Mouse (Mus musculus) neural tube, embryonic 11.5 days (tissue): ENCODE data around the gene Akap2. TPM values are rescaled to one million over a fixed set of nuclear protein-coding genes. Genes with fewer than 3 reads are reported as not detected.

ENCODE experiments used
- ATAC-seq: fragments of 200-750 bp; cut with Nextera tagmentation; 2 replicates; pipeline ENCODE4 v1.8.0; 2017; ENCODE audit warnings: moderate number of reproducible peaks, mild to moderate bottlenecking, moderate TSS enrichment, moderate library complexity; ENCODE audit not compliant: insufficient read depth, low FRiP score, low TSS enrichment
- DNase-seq: peaks from one replicate; pipeline ENCODE4 v3.0.0-alpha.2; 2015; ENCODE audit warnings: low spot score
- H3K27ac ChIP-seq: fragments of 300-500 bp; sonication (generic); 2 replicates; pipeline ENCODE4 v1.5.1; 2014; ENCODE audit warnings: low read depth, mild to moderate bottlenecking, low read length
- H3K27me3 ChIP-seq: fragments of 300-500 bp; sonication (generic); 2 replicates; pipeline ENCODE4 v1.6.1; 2014; ENCODE audit warnings: mild to moderate bottlenecking, low read length, mixed read lengths; ENCODE audit not compliant: control insufficient read depth, insufficient read depth
- H3K36me3 ChIP-seq: fragments of 300-500 bp; sonication (generic); 2 replicates; pipeline ENCODE4 v1.6.1; 2014; ENCODE audit warnings: mild to moderate bottlenecking, low read length, moderate library complexity, mixed read lengths; ENCODE audit not compliant: control insufficient read depth, insufficient read depth
- H3K4me1 ChIP-seq: fragments of 300-500 bp; sonication (generic); 2 replicates; pipeline ENCODE4 v1.6.1; 2014; ENCODE audit warnings: low read length, mixed read lengths; ENCODE audit not compliant: control insufficient read depth, insufficient read depth
- H3K4me2 ChIP-seq: fragments of 300-500 bp; sonication (generic); 2 replicates; pipeline ENCODE4 v1.6.1; 2014; ENCODE audit warnings: low read depth, mild to moderate bottlenecking, moderate library complexity
- H3K4me3 ChIP-seq: fragments of 300-500 bp; sonication (generic); 2 replicates; pipeline ENCODE4 v1.5.1; 2014; ENCODE audit warnings: low read depth, low read length
- H3K9ac ChIP-seq: fragments of 300-500 bp; sonication (generic); 2 replicates; pipeline ENCODE4 v1.6.1; 2014; ENCODE audit warnings: mild to moderate bottlenecking, low read length
- H3K9me3 ChIP-seq: fragments of 300-500 bp; sonication (generic); 2 replicates; pipeline ENCODE4 v1.6.1; 2016; ENCODE audit warnings: low read length; ENCODE audit not compliant: control insufficient read depth
- WGBS: fragments of 180-500 bp; shearing (Covaris S2); extraction: QIAGEN DNeasy Blood & Tissue Kit; methylation state at CpG from one replicate; pipeline ENCODE4 v1.1.7; 2014; 5-methylcytosine and 5-hydroxymethylcytosine counted together
- polyA plus RNA-seq: library from polyadenylated mRNA; unstranded; fragments of >200 nt; fragmentation: Nextera tagmentation; extraction: Ambion mirVana; gene quantifications from 2 replicates; pipeline ENCODE4 v1.2.1, GENCODE M21; 2014

The Akap2 gene
- polyA plus RNA-seq, 1 experiment from 2014 or later: 29.7 TPM

GRCm38 (mm10) chr4:57716735-57717134 is 722 bp upstream of the Akap2 start:
- H3K9ac ChIP-seq: no peak overlapping the region
- H3K4me3 ChIP-seq: no peak overlapping the region
- no peaks in the 10 kb centered on the region for H3K9me3 ChIP-seq
- no peaks in the 10 kb centered on the region for H3K36me3 ChIP-seq
- DNase-seq (no peak), ATAC-seq (no peak)
- no peaks in the 10 kb centered on the region for H3K4me1 ChIP-seq
- H3K27ac ChIP-seq: no peak overlapping the region
- no peaks in the 10 kb centered on the region for H3K27me3 ChIP-seq
- H3K4me2 ChIP-seq: no peak overlapping the region
- WGBS: 35% methylated on average over 4 of the region's 4 CpGs

GRCm38 (mm10) chr4:57719370-57719769 is 1.9 kb downstream of the Akap2 start:
- ATAC-seq (no peak), DNase-seq (no peak)
- no peak overlapping the region for H3K4me3 ChIP-seq
- no peak overlapping the region for H3K27ac ChIP-seq
- H3K9ac ChIP-seq: no peak overlapping the region
- H3K36me3 ChIP-seq: no peaks in the 10 kb centered on the region
- no peaks in the 10 kb centered on the region for H3K9me3 ChIP-seq
- no peaks in the 10 kb centered on the region for H3K4me1 ChIP-seq
- H3K27me3 ChIP-seq: no peaks in the 10 kb centered on the region
- WGBS: 81% methylated on average over 1 of the region's 1 CpGs
- no peak overlapping the region for H3K4me2 ChIP-seq

DNA sequence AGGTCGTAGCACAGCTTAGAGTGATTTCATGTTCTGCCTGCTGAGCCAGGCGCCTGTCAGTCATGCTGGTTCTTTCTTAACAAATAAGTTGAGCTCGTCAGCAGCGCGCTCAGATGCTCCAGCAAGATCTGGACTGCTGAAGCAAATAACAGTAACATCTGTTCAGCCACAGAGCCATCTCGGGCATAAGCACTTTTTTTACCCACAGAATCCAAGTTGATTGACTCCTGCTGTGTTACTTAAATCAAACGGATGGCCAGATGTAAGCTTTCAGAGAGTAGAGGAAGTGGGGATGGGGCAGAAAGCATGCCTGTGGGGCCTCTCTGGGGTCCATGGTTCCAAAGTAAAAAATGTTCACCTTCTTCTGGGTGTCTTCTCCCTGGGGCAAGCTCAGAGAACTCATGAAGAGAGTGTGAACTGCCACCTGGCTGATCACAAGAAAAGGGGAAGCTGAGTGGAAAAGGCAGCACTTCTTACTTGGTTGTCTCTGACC is 3.5 kb downstream of the Akap2 start:
- H3K4me2 ChIP-seq: no peak overlapping the region
- DNase-seq: no peak
- no peaks in the 10 kb centered on the region for H3K4me1 ChIP-seq
- H3K27me3 ChIP-seq: no peaks in the 10 kb centered on the region
- H3K4me3 ChIP-seq: no peak overlapping the region
- ATAC-seq: no peak
- 36% methylated on average over 7 of the region's 7 CpGs for WGBS
- H3K9me3 ChIP-seq: no peaks in the 10 kb centered on the region
- no peak overlapping the region for H3K9ac ChIP-seq
- H3K36me3 ChIP-seq: no peaks in the 10 kb centered on the region
- no peak overlapping the region for H3K27ac ChIP-seq

DNA sequence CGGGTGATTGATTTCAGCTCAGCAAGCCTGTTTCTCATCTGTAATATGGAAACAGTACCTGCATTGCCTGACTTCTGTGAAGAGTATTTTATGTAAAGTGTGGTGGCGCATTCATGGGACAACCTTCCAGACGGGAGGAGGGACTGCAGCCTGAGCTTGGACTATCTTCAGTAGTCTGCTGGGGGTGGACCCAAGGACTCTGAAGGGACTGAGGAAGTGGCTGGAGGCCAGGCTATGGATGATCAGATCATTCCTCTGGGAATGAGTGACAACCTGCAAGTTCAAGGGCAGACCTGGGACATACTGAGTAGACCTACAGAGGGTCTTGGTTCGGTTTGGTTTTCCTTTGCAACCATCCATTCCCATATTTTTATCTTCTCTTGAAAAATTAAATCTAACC is 4.8 kb downstream of the Akap2 start:
- H3K36me3 ChIP-seq: no peaks in the 10 kb centered on the region
- ATAC-seq: no peak

GRCm38 (mm10) chr4:57723659-57724058 is 6.2 kb downstream of the Akap2 start:
- Histone ChIP-seq H3K4me3 (no peak overlapping the region), H3K9me3 (no peaks in the 10 kb centered on the region), H3K4me1 (no peaks in the 10 kb centered on the region), H3K27ac (no peak overlapping the region), H3K9ac (no peak overlapping the region), H3K27me3 (no peaks in the 10 kb centered on the region), H3K36me3 (no peaks in the 10 kb centered on the region), H3K4me2 (no peak overlapping the region)
- DNase-seq (no peak), ATAC-seq (no peak)
- WGBS: 73% methylated on average over 2 of the region's 2 CpGs

More for the DNA sequence above, 4.8 kb downstream of the Akap2 start:
- no peaks in the 10 kb centered on the region for H3K27me3 ChIP-seq
- no peak for DNase-seq
- no peak overlapping the region for H3K4me2 ChIP-seq
- no peaks in the 10 kb centered on the region for H3K9me3 ChIP-seq
- WGBS: 86% methylated on average over 4 of the region's 4 CpGs
- H3K4me1 ChIP-seq: no peaks in the 10 kb centered on the region
- H3K27ac ChIP-seq: no peak overlapping the region
- no peak overlapping the region for H3K4me3 ChIP-seq
- H3K9ac ChIP-seq: no peak overlapping the region

DNA sequence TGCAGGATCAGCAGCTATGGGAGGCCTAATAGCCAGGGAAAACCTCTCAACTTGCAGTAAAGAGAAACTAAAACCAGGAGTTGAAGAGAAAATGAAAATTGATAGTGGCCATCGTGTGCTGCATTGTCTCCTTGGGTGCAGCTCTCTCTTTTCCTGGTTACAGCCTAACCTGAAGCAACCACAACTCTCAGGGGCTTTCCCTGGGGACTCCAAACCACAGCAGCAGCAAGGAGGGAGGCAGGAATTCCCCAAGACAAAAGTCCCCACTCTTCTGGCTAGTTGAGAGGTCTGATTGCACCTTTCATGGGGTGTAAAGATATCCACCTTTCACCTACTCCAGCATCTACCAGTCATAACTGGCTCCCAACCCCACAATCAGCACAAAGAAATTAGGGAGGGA is 8.1 kb downstream of the Akap2 start:
- H3K4me1 ChIP-seq: no peaks in the 10 kb centered on the region
- no peak overlapping the region for H3K4me3 ChIP-seq
- H3K27me3 ChIP-seq: no peaks in the 10 kb centered on the region
- no peaks in the 10 kb centered on the region for H3K36me3 ChIP-seq
- DNase-seq (no peak), ATAC-seq (no peak)
- H3K9ac ChIP-seq: no peak overlapping the region
- WGBS: 64% methylated on average over 1 of the region's 1 CpGs
- H3K4me2 ChIP-seq: no peak overlapping the region
- H3K9me3 ChIP-seq: no peaks in the 10 kb centered on the region
- no peak overlapping the region for H3K27ac ChIP-seq

DNA sequence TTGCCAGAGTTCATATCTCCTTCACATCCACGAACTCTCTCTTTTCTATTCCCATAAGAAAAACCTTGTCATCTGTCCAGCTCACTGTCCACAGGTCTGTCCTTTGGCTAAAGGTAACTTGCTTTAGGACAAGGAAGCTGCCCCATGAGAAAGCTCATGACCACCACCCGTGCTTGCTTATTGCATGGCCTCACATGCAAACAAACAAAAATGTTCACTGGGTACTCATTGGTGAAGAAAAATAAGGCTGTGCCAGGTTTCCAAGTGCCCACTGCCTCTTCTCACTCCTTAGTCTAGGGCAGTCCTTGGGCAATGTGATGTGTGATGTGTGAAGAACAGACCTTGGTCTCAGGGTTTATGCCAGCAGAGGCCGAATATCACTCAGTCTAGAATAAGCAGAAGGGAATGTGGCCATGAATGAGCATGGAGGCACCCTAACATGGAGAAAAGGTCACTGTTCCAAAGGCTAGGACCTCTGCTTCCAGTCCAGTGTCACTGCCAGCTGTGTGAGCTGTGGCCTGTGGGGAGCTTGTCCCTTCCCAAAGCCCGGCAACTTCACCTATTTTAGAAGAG is 11.2 kb downstream of the Akap2 start:
- WGBS: 85% methylated on average over 4 of the region's 4 CpGs
- H3K27me3 ChIP-seq: no peaks in the 10 kb centered on the region

DNA sequence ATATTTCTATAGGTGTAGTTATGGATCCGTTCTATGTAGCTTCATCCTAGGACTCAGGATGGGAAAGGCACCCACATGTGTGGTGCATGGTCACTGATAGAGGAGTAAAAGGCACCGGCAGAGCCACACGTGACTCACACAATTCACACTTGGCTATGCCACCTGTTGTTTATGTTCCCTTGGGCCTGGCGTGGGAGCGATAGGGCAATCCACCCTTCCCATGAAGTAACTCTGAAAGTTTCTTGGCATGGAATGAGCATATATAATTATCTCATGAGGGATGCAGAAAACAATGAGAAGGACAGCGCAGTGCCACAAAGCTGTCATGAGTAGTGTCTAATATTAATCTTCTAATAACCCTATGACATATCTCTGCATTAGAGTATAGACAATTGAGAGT is 12.6 kb downstream of the Akap2 start:
- Histone ChIP-seq H3K9me3 (no peaks in the 10 kb centered on the region), H3K36me3 (no peaks in the 10 kb centered on the region), H3K4me3 (no peak overlapping the region), H3K4me2 (no peak overlapping the region), H3K27ac (no peak overlapping the region), H3K9ac (no peak overlapping the region), H3K27me3 (no peaks in the 10 kb centered on the region), H3K4me1 (no peaks in the 10 kb centered on the region)
- WGBS: 97% methylated on average over 6 of the region's 6 CpGs
- ATAC-seq: no peak
- no peak for DNase-seq

More for the DNA sequence above, 11.2 kb downstream of the Akap2 start:
- no peak overlapping the region for H3K4me3 ChIP-seq
- H3K36me3 ChIP-seq: no peaks in the 10 kb centered on the region
- DNase-seq: no peak
- no peak overlapping the region for H3K27ac ChIP-seq
- no peaks in the 10 kb centered on the region for H3K9me3 ChIP-seq
- no peak overlapping the region for H3K9ac ChIP-seq
- H3K4me2 ChIP-seq: no peak overlapping the region
- no peak for ATAC-seq
- no peaks in the 10 kb centered on the region for H3K4me1 ChIP-seq

- no peaks in the 10 kb centered on the region for H3K4me1 ChIP-seq
- no peak for DNase-seq
- no peaks in the 10 kb centered on the region for H3K27me3 ChIP-seq
- H3K9ac ChIP-seq: no peak overlapping the region
- whole genome bisulfite sequencing: 83% methylated on average over 11 of the region's 11 CpGs
- no peak overlapping the region for H3K4me3 ChIP-seq
- no peaks in the 10 kb centered on the region for H3K36me3 ChIP-seq
- no peak for ATAC-seq
- H3K27ac ChIP-seq: no peak overlapping the region
- no peaks in the 10 kb centered on the region for H3K9me3 ChIP-seq
- no peak overlapping the region for H3K4me2 ChIP-seq
These were observed 13.5 kb downstream of the Akap2 start for GRCm38 (mm10) chr4:57730801-57731598.
